Mouse (Mus musculus) left cerebral cortex, adult 11 months (tissue): ENCODE measurements around the gene Apobec4.

Source experiments
- DNase-seq: peaks from one replicate; pipeline ENCODE4 v3.0.0; 2022; ENCODE audit warnings: low spot score

The Apobec4 gene

GRCm38 (mm10) chr1:152750312-152750965 is at the start of gene Apobec4:
Apobec4 (plus strand) TSS chr1:152750551.
- DNase-seq, result no peak

- DNase-seq, result no peak
Observed at GRCm38 (mm10) chr1:152701066-152701465, 49.3 kb upstream of the Apobec4 start.

GRCm38 (mm10) chr1:152702920-152703319 is 47.4 kb upstream of the Apobec4 start:
- no peak for DNase-seq

- no peak for DNase-seq
Observed at GRCm38 (mm10) chr1:152703941-152704340, 46.4 kb upstream of the Apobec4 start.

DNA sequence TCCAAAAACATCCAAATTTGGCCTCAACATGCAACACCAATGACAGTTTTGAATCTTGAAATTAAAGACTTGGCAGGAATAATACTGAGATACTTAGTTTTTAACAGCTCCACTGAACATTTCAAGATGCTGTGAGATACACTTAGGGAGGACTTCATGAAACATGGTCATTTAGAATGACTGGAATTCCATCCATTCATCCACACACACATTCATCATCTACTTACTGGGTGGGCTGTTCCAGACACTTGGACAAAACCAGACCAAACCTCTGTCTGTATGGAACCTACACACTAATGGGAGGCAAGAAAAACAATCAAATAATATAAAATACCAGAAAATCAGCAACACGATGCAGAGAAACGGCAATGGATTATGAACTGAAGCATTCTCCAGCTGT is 42.8 kb upstream of the Apobec4 start:
- DNase-seq, result no peak

GRCm38 (mm10) chr1:152711037-152711436 is 39.3 kb upstream of the Apobec4 start:
- DNase-seq, result no peak

- no peak for DNase-seq
Observed at GRCm38 (mm10) chr1:152713924-152714323, 36.4 kb upstream of the Apobec4 start.

- no peak for DNase-seq
Observed at GRCm38 (mm10) chr1:152714405-152714804, 35.9 kb upstream of the Apobec4 start.

- DNase-seq, result no peak
Observed at GRCm38 (mm10) chr1:152717329-152717728, 33.0 kb upstream of the Apobec4 start.

- DNase-seq, result no peak
Observed at GRCm38 (mm10) chr1:152718200-152718599, 32.2 kb upstream of the Apobec4 start.

GRCm38 (mm10) chr1:152720969-152721368 is 29.4 kb upstream of the Apobec4 start:
- no peak for DNase-seq

DNA sequence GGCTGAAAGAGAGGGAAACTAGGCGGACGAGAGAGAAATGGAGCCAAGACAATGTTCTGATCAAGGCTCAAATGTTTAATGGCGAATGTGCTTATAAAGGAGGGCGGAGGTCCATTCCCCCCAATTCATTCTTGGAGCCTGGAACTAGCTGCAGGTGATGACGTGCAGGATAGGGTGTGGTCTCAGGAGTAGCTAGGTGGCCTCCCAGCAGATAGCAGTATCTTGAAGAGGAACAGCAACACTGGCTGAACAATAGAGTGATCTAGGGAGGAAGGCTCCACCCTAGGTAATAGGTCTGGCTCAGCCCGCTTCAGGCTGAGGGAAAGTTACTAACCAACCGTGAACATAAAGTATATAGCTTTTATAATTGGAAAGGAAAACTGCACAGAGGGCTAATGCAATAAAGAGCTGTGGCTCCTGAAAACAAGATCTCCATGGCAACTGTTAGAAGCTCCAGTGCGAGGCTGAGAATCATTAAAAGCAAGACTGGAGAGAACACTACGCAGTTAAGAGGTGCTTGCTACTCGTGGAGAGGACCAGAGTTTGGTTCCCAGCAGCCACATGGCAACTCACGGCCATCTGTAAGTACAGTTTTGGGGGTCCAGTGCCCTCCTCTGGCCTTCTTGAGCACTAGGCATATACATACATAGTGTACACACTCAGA is 28.7 kb upstream of the Apobec4 start:
- no peak for DNase-seq

GRCm38 (mm10) chr1:152724286-152724685 is 26.1 kb upstream of the Apobec4 start:
- DNase-seq, result no peak

GRCm38 (mm10) chr1:152726095-152726494 is 24.3 kb upstream of the Apobec4 start:
- no peak for DNase-seq

DNA sequence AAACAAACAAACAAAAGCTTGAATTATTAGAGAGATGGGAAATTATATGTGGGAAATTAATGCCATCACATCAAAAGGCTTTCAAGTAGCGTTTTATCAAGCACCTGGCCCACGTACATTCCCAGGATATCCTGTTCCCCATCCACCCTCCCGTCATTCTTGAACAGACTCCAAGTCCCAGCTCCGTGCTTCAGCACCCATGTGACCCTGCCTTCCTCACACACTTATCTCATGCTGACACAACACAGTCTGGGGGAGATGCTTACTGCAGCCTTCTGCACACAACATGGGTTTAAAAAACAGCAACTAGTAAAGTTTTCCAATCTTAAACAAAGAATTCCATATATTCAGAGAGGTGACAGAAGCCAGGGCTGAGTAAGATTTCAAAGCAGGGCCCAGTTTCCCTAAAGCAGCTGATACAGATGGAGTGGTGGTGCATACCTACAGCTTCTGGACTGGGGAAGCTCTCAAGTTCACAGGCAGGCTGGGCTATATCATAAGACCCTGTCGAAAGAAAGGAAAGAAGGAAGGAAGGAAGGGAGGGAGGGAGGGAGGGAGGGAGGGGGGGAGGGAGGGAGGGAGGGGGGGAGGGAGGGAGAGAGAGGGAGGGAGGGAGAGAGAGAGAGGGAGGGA is 22.6 kb upstream of the Apobec4 start:
- DNase-seq, result no peak

- no peak for DNase-seq
Observed at GRCm38 (mm10) chr1:152738793-152739192, 11.6 kb upstream of the Apobec4 start.

- no peak for DNase-seq
Observed at GRCm38 (mm10) chr1:152739374-152739773, 11.0 kb upstream of the Apobec4 start.

- DNase-seq, result no peak
Observed at GRCm38 (mm10) chr1:152743095-152743826, 7.1 kb upstream of the Apobec4 start.

DNA sequence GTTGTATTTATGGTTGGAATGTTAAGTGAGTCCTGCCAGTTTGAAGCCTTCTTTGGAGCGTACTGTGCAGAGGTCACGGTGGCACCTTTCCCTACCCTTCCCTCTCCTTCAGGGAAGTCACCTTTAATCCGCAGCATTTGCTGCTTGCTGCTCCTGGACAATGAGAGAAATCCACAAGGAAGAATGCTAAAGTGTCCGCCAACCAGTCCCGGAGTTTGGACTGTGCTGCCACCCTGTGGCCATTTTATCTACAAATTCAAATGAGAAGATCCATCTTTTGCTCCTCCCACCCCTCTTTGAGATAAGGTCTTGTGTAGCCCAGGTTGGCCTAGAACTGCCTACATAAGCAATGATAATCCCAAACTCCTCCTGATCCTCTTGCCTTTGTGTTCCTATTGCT is 3.9 kb upstream of the Apobec4 start:
- peak; percentile 68 for DNase-seq

DNA sequence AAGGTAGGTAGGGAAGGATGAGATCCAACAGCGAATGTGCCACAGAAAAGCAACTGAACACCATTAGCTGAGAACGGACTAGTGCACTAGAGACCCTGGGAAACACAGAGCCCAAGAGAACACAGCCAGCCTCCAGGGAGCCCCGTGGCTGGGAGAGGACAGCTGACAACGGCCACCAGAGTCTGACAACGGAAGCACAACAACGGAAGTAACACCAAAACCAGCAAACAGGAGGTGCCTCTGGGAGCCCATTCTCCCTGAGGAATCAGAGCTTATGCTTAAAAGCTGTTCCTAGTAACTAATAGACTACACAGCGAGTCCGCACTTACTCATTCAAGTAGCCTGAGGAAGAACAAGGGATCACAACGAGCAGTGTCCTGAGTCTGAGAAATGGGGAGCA is 1.1 kb upstream of the Apobec4 start:
- DNase-seq, result no peak

DNA sequence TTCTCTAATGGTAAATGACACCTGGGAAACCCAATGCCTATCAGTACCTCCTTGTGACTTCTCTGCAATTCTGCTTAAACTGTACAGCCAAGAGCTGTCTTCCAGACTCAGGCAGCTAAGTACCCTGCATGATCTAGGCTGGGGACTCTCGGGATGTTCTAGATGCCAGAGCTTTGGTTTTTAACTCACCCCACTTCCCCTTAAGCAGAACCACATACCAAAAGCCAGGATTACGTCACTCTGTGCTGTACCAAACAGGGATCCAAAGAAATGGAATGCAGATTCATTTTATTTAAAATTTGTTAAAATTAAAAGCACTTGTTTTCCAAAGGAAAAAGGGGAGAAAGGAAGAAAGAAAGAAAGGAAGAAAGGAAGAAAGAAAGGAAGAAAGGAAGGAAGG is 11.4 kb downstream of the Apobec4 start:
- DNase-seq, result no peak

GRCm38 (mm10) chr1:152766032-152766772 is 15.9 kb downstream of the Apobec4 start, which contains the start of the genes Rgl1 and Arpc5:
Rgl1 (minus strand) TSS chr1:152766351.
Arpc5 (plus strand) TSS chr1:152766542.
- peak; percentile 94 for DNase-seq
